Mouse (Mus musculus): ENCODE measurements around the gene Tas2r119. TPM values are rescaled to one million over a fixed set of nuclear protein-coding genes. Genes with fewer than 3 reads are reported as not detected.

The Tas2r119 gene
- polyA plus RNA-seq (2012; rRNA removed) (not detected in 2 replicates), polyA plus RNA-seq (2014; fragmentation: Nextera tagmentation; extraction: Ambion mirVana) (not detected in 2 replicates)

DNA sequence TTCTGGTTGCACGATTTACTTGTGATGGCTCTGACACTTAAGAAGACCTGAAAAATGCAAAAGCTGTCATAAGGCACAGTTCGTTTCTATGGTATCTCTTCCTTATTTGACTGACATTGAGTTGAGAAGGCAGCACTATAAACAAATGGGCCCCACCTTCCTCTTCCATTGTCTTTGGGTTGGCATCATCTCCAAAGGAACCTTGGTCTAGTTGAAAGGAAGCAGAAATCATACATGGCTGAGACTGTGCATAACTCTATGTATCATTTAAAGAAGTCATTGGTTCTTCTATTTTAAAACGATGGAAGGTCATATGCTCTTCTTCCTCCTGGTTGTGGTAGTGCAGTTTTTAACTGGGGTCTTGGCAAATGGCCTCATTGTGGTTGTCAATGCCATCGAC, at the start of gene Tas2r119:
Tas2r119 (plus strand) TSS at position 301 of the 400 bp plus-strand sequence.
- no peaks in the 10 kb centered on the region for H3K9me3 ChIP-seq (ENCODE audit: control insufficient read depth, low read length)
- no peaks in the 10 kb centered on the region for H3K27me3 ChIP-seq (ENCODE audit: control insufficient read depth, insufficient read depth, low read length)
- no peaks in the 10 kb centered on the region for H3K36me3 ChIP-seq (replicated peaks; ENCODE audit: control insufficient read depth, insufficient read depth, low read depth)
- H3K9ac ChIP-seq (replicated peaks) = no peak within 1 kb of the TSS
- no peak within 1 kb of the TSS for H3K27ac ChIP-seq
- WGBS (ENCODE audit: insufficient replicate concordance) = 58% methylated on average over 4 of the region's 4 CpGs
- H3K4me2 ChIP-seq (ENCODE audit: low read depth) = no peak within 1 kb of the TSS
- no peaks in the 10 kb centered on the region for H3K4me1 ChIP-seq (replicated peaks; ENCODE audit: control insufficient read depth in 2 of 2, insufficient read depth in 2 of 2, low read length in 1 of 2)
- DNase-seq (ENCODE audit: low read depth in 3 of 3, low spot score in 3 of 3) = no peak
- TF ChIP-seq CTCF (IDR thresholded peaks at IDR 0.05; ENCODE audit: low read depth) (no peak), EP300 (IDR thresholded peaks at IDR 0.05; ENCODE audit: low read depth) (no peak)
- ATAC-seq (ENCODE audit: insufficient read depth) = no peak
- H3K4me3 ChIP-seq (ENCODE audit: insufficient read depth in 1 of 2, low read depth in 2 of 2, low read length in 2 of 2) = no peak within 1 kb of the TSS

DNA sequence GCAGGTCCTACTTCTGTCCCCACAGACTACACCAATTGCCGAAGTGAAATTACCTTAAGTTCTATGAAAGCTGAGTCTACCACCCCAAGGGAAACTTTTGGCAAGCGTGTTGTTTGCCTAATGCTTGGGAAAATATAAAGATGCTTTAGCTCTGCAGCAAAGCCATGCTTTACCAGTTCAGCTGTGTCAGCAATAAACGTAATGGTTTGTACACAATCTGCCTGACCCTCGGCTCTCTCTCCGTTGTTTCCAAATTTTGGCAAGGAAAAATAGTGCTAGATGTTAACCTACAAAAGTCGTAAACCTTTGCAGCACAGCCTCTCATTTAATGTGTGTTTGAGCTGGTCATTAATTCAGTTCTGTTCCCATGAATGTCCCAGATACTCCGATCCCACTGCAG, 44.8 kb upstream of the Tas2r119 start:
- 64% methylated on average over 7 of the region's 7 CpGs for WGBS (ENCODE audit: insufficient replicate concordance)
- no peaks in the 10 kb centered on the region for H3K4me1 ChIP-seq (replicated peaks; ENCODE audit: control insufficient read depth in 2 of 2, insufficient read depth in 2 of 2, low read length in 1 of 2)
- no peaks in the 10 kb centered on the region for H3K36me3 ChIP-seq (replicated peaks; ENCODE audit: control insufficient read depth, insufficient read depth, low read depth)
- H3K27ac ChIP-seq = no peak overlapping the region
- TF ChIP-seq EP300 (IDR thresholded peaks at IDR 0.05; ENCODE audit: low read depth) (no peak), CTCF (IDR thresholded peaks at IDR 0.05; ENCODE audit: low read depth) (no peak)
- H3K9ac ChIP-seq (replicated peaks) = no peak overlapping the region
- H3K4me3 ChIP-seq (ENCODE audit: insufficient read depth in 1 of 2, low read depth in 2 of 2, low read length in 2 of 2) = no peak overlapping the region
- no peaks in the 10 kb centered on the region for H3K27me3 ChIP-seq (ENCODE audit: control insufficient read depth, insufficient read depth, low read length)
- H3K4me2 ChIP-seq (ENCODE audit: low read depth) = no peak overlapping the region
- ATAC-seq (ENCODE audit: insufficient read depth) (no peak), DNase-seq (ENCODE audit: low read depth in 3 of 3, low spot score in 3 of 3) (no peak)
- no peaks in the 10 kb centered on the region for H3K9me3 ChIP-seq (ENCODE audit: control insufficient read depth, low read length)

GRCm38 (mm10) chr15:32141657-32142056, 35.4 kb upstream of the Tas2r119 start:
- no peak overlapping the region for H3K27ac ChIP-seq
- no peaks in the 10 kb centered on the region for H3K27me3 ChIP-seq (ENCODE audit: control insufficient read depth, insufficient read depth, low read length)
- no peaks in the 10 kb centered on the region for H3K9me3 ChIP-seq (ENCODE audit: control insufficient read depth, low read length)
- H3K9ac ChIP-seq (replicated peaks) = no peak overlapping the region
- DNase-seq (ENCODE audit: low read depth in 3 of 3, low spot score in 3 of 3) = no peak
- H3K4me1 ChIP-seq (replicated peaks; ENCODE audit: control insufficient read depth in 2 of 2, insufficient read depth in 2 of 2, low read length in 1 of 2) = no peaks in the 10 kb centered on the region
- H3K4me3 ChIP-seq (ENCODE audit: insufficient read depth in 1 of 2, low read depth in 2 of 2, low read length in 2 of 2) = no peak overlapping the region
- no peak for ATAC-seq (ENCODE audit: insufficient read depth)
- H3K36me3 ChIP-seq (replicated peaks; ENCODE audit: control insufficient read depth, insufficient read depth, low read depth) = no peaks in the 10 kb centered on the region
- no peak overlapping the region for H3K4me2 ChIP-seq (ENCODE audit: low read depth)
- TF ChIP-seq EP300 (IDR thresholded peaks at IDR 0.05; ENCODE audit: low read depth) (no peak), CTCF (IDR thresholded peaks at IDR 0.05; ENCODE audit: low read depth) (no peak)

- ATAC-seq (ENCODE audit: insufficient read depth) = no peak
- H3K4me2 ChIP-seq (ENCODE audit: low read depth) = no peak overlapping the region
These were observed 32.8 kb upstream of the Tas2r119 start for GRCm38 (mm10) chr15:32144269-32144668.

DNA sequence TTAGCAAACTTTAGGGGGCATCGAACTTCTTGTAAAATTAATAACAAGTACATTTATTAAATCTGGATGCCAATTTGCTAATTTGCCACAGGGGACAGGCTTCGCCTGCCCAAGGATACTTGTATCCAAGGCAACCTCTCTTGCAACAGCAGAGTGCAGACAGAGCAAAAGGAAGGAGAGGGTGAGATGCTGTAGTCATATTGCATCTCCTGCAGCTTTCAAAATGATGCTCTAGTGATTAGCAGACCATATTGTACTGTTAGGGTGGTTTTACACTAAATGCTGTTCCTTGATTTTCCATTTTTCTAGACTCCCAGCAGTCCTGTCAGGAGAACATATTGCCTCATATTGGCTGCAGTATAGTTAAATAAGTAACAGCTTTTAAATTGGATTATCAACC, 23.7 kb upstream of the Tas2r119 start:
- Histone ChIP-seq H3K36me3 (replicated peaks; ENCODE audit: control insufficient read depth, insufficient read depth, low read depth) (no peaks in the 10 kb centered on the region), H3K27me3 (ENCODE audit: control insufficient read depth, insufficient read depth, low read length) (no peaks in the 10 kb centered on the region), H3K4me1 (replicated peaks; ENCODE audit: control insufficient read depth in 2 of 2, insufficient read depth in 2 of 2, low read length in 1 of 2) (no peaks in the 10 kb centered on the region), H3K27ac (no peak overlapping the region), H3K9ac (replicated peaks) (no peak overlapping the region), H3K9me3 (ENCODE audit: control insufficient read depth, low read length) (no peaks in the 10 kb centered on the region), H3K4me2 (ENCODE audit: low read depth) (no peak overlapping the region), H3K4me3 (ENCODE audit: insufficient read depth in 1 of 2, low read depth in 2 of 2, low read length in 2 of 2) (no peak overlapping the region)
- ATAC-seq (ENCODE audit: insufficient read depth) (no peak), DNase-seq (ENCODE audit: low read depth in 3 of 3, low spot score in 3 of 3) (no peak)
- 32% methylated on average over 2 of the region's 2 CpGs for WGBS (ENCODE audit: insufficient replicate concordance)
- TF ChIP-seq EP300 (IDR thresholded peaks at IDR 0.05; ENCODE audit: low read depth) (no peak), CTCF (IDR thresholded peaks at IDR 0.05; ENCODE audit: low read depth) (no peak)

More at GRCm38 (mm10) chr15:32144269-32144668, 32.8 kb upstream of the Tas2r119 start:
- no peaks in the 10 kb centered on the region for H3K27me3 ChIP-seq (ENCODE audit: control insufficient read depth, insufficient read depth, low read length)
- H3K4me1 ChIP-seq (replicated peaks; ENCODE audit: control insufficient read depth in 2 of 2, insufficient read depth in 2 of 2, low read length in 1 of 2) = no peaks in the 10 kb centered on the region
- H3K9me3 ChIP-seq (ENCODE audit: control insufficient read depth, low read length) = no peaks in the 10 kb centered on the region
- whole genome bisulfite sequencing (ENCODE audit: insufficient replicate concordance) = 25% methylated on average over 3 of the region's 3 CpGs
- no peak for DNase-seq (ENCODE audit: low read depth in 3 of 3, low spot score in 3 of 3)
- no peak overlapping the region for H3K4me3 ChIP-seq (ENCODE audit: insufficient read depth in 1 of 2, low read depth in 2 of 2, low read length in 2 of 2)
- no peak overlapping the region for H3K9ac ChIP-seq (replicated peaks)
- no peak overlapping the region for H3K27ac ChIP-seq
- no peaks in the 10 kb centered on the region for H3K36me3 ChIP-seq (replicated peaks; ENCODE audit: control insufficient read depth, insufficient read depth, low read depth)
- no peak for TF ChIP-seq EP300 (IDR thresholded peaks at IDR 0.05; ENCODE audit: low read depth)
- TF ChIP-seq CTCF (IDR thresholded peaks at IDR 0.05; ENCODE audit: low read depth) = no peak
